Mouse (Mus musculus): Measurements from ENCODE around the gene Crisp4. TPM values are rescaled to one million over a fixed set of nuclear protein-coding genes. Genes with fewer than 3 reads are reported as not detected.
A peak's percentile ranks its signal among the peaks of the same experiment; 100 is the strongest.

Gene Crisp4
- polyA plus RNA-seq, 1 experiment from 2014 or later, result not detected

GRCm38 (mm10) chr1:18105029-18105865 lies 40.5 kb downstream of the Crisp4 start:
- no peaks in the 10 kb centered on the region for H3K36me3 ChIP-seq
- H3K27ac ChIP-seq, result no peak overlapping the region
- H3K4me1 ChIP-seq, result no peaks in the 10 kb centered on the region
- H3K4me3 ChIP-seq, result no peak overlapping the region
- H3K27me3 ChIP-seq, result peaks cover 10% of the 10 kb centered on the region
- H3K4me2 ChIP-seq (replicated peaks), result no peak overlapping the region
- peak; percentile 91 for ATAC-seq (ENCODE audit: low FRiP score)
- WGBS, result 37% methylated on average over 1 of the region's 1 CpGs
- no peaks in the 10 kb centered on the region for H3K9me3 ChIP-seq (replicated peaks)
- no peak overlapping the region for H3K9ac ChIP-seq

Other genes starting within 250 kb of the Crisp4 start
- gene Defb18, start 91.5 kb upstream of the Crisp4 start, polyA plus RNA-seq (2016; fragmentation: Nextera tagmentation; extraction: Ambion mirVana), result not detected in 2 replicates
- not detected in 2 replicates for gene Defb41, start 119.2 kb upstream of the Crisp4 start, polyA plus RNA-seq (2016; fragmentation: Nextera tagmentation; extraction: Ambion mirVana)